Mouse (Mus musculus) neural tube, embryonic 12.5 days (tissue): ENCODE data around the gene Emc10. TPM values are rescaled to one million over a fixed set of nuclear protein-coding genes. Genes with fewer than 3 reads are reported as not detected.

ENCODE experiments used
- ATAC-seq: fragments of 200-750 bp; cut with Nextera tagmentation; 2 replicates; pipeline ENCODE4 v1.8.0; 2017; ENCODE audit warnings: low read depth, mild to moderate bottlenecking, moderate TSS enrichment, moderate library complexity; ENCODE audit not compliant: low FRiP score
- H3K27ac ChIP-seq: fragments of 300-500 bp; sonication (generic); 2 replicates; pipeline ENCODE4 v1.5.1; 2016
- H3K27me3 ChIP-seq: fragments of 300-500 bp; sonication (generic); replicated peaks from 2 replicates; pipeline ENCODE4 v1.6.1; 2016; ENCODE audit warnings: mild to moderate bottlenecking
- H3K36me3 ChIP-seq: fragments of 300-500 bp; sonication (generic); 2 replicates; pipeline ENCODE4 v1.6.1; 2016; ENCODE audit warnings: mild to moderate bottlenecking
- H3K4me1 ChIP-seq: fragments of 300-500 bp; sonication (generic); 2 replicates; pipeline ENCODE4 v1.6.1; 2016
- H3K4me2 ChIP-seq: fragments of 300-500 bp; sonication (generic); replicated peaks from 2 replicates; pipeline ENCODE4 v1.6.1; 2016; ENCODE audit warnings: mild to moderate bottlenecking
- H3K4me3 ChIP-seq: fragments of 300-500 bp; sonication (generic); 2 replicates; pipeline ENCODE4 v1.5.1; 2016
- H3K9ac ChIP-seq: fragments of 300-500 bp; sonication (generic); 2 replicates; pipeline ENCODE4 v1.6.1; 2016; ENCODE audit warnings: mild to moderate bottlenecking
- H3K9me3 ChIP-seq: fragments of 300-500 bp; sonication (generic); 2 replicates; pipeline ENCODE4 v1.6.1; 2016; ENCODE audit warnings: mild to moderate bottlenecking
- WGBS: fragments of 180-500 bp; shearing (Covaris S2); methylation state at CpG from one replicate; pipeline ENCODE4 v1.1.7; 2016; 5-methylcytosine and 5-hydroxymethylcytosine counted together
- microRNA-seq: library from miRNA; unstranded; fragments of <30 nt; microRNA quantifications from one replicate; pipeline ENCODE4, GENCODE M21; 2017
- polyA plus RNA-seq: library from polyadenylated mRNA; unstranded; fragments of >200 nt; fragmentation: Nextera tagmentation; extraction: Ambion mirVana; gene quantifications from 2 replicates; pipeline ENCODE4 v1.2.1, GENCODE M21; 2016

Gene Emc10
- polyA plus RNA-seq, 1 experiment from 2014 or later = 136 TPM

DNA sequence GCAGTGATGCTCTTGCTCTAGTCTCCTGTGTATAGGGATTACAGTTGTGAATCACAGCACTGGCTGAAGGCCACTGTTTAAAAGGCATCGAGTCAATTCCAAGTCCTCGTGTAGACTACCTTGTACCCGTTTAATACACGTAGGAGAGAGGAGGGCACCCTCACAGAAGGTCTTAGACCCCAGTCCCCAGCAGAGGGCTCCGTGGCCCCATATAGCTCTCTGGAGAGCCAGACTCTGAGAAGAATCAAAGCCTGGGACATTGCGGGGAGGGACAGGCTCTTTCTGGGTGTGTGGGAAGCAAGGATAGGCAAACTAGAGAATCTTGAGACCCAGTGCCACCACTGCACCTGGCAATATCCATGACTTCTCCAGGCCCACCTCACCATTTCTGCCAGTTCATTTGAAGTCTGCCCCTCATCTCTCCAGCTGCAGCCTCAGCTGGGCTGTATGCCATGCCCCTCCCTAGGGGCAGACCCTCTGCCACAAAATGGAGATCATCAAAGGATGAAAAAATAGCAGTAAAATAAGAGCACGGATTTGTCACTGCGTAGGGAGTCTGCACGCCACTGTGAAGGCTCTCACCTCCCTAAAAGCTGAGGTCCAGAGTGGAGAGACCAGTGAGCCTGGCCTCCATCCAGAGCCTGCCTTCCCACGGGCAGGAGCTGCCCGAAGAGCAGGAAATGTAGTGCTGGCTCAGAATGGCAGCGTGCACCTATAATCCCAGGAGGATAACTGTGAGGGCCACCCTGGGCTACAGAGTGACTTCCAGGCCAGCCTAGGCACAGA lies 50.1 kb downstream of the Emc10 start:
- 50% methylated on average over 12 of the region's 12 CpGs for WGBS
- peaks cover 49% of the 10 kb centered on the region for H3K4me1 ChIP-seq
- peaks cover 49% of the 10 kb centered on the region for H3K36me3 ChIP-seq
- no peak overlapping the region for H3K9ac ChIP-seq
- no peak overlapping the region for H3K4me3 ChIP-seq
- peak overlapping the region; percentile 88 for H3K4me2 ChIP-seq
- H3K9me3 ChIP-seq = no peaks in the 10 kb centered on the region
- 0 out of 2 replicates have a peak overlapping the region, but pooled peaks have one; percentile 6 for H3K27ac ChIP-seq
- H3K27me3 ChIP-seq = peaks cover 22% of the 10 kb centered on the region
- ATAC-seq = no peak

DNA sequence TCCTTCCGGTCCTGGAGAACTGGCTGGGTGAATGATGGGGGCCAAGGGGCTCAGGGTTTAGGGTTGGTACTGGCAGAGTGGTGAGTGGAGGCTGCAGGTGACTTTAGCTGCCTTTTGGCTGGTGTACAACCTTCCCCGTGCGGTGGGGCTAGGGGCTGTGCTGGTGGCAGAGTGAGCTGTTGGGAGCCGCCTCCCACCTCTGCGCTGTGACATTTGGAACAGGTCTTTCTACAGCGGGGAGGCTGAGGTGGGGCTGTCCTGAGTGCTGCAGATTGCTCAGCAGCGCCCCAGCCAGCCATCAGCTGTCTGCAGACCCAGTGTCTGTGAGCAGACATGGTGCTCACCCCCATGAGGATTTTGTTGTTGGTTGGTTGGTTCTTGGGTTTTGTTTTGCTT lies 50.8 kb downstream of the Emc10 start:
- Histone ChIP-seq H3K36me3 (peaks cover 49% of the 10 kb centered on the region), H3K9ac (peak overlapping the region; percentile 46; the same call in 1 of the 2 replicates), H3K4me2 (peak overlapping the region; percentile 88), H3K4me3 (peak overlapping the region; percentile 31), H3K4me1 (peaks cover 51% of the 10 kb centered on the region), H3K27ac (no peak overlapping the region), H3K27me3 (peaks cover 22% of the 10 kb centered on the region), H3K9me3 (no peaks in the 10 kb centered on the region)
- 19% methylated on average over 7 of the region's 7 CpGs for WGBS
- ATAC-seq = no peak

DNA sequence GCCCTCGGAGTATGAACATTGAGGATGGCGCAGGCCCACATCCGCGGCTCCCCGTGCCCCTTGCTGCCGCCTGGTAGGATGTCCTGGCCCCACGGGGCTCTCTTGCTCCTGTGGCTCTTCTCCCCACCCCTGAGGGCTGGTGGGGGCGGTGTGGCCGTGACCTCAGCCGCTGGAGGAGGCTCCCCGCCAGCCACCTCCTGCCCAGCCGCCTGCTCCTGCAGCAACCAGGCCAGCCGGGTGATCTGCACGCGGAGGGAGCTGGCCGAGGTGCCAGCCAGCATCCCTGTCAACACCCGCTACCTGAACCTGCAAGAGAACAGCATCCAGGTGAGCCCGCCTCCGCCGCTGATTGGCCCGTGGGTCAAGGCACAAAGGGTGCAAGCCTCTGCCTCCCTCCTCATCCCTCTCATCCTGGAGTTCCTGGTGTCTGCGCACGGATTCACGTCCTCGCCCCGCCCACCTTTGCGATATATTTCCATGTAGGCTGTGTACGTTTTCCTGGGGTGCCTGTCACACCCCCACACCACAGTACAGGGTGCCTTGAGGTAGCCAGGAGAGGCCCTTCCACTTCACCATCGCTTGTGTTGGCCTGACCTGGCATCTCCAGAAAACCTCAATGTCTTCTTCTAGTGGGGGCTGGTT lies 51.3 kb downstream of the Emc10 start:
- no peaks in the 10 kb centered on the region for H3K9me3 ChIP-seq

GRCm38 (mm10) chr7:44443268-44444173 lies 52.8 kb downstream of the Emc10 start:
- peak overlapping the region; percentile 49 for H3K4me3 ChIP-seq
- H3K9ac ChIP-seq = peak overlapping the region; percentile 85
- peaks cover 36% of the 10 kb centered on the region for H3K36me3 ChIP-seq
- ATAC-seq = peak; percentile 51
- H3K9me3 ChIP-seq = no peaks in the 10 kb centered on the region
- peak overlapping the region; percentile 88 for H3K4me2 ChIP-seq
- WGBS = 8% methylated on average over 20 of the region's 20 CpGs
- H3K4me1 ChIP-seq = peaks cover 44% of the 10 kb centered on the region
- peaks cover 22% of the 10 kb centered on the region for H3K27me3 ChIP-seq
- H3K27ac ChIP-seq = peak overlapping the region; percentile 89; the same call in 1 of the 2 replicates

More for the DNA sequence above, 51.3 kb downstream of the Emc10 start:
- Histone ChIP-seq H3K9ac (peak overlapping the region; percentile 46), H3K4me3 (peak overlapping the region; percentile 31), H3K4me1 (peaks cover 51% of the 10 kb centered on the region), H3K27ac (no peak overlapping the region), H3K4me2 (peak overlapping the region; percentile 88), H3K27me3 (peaks cover 22% of the 10 kb centered on the region), H3K36me3 (peaks cover 49% of the 10 kb centered on the region)
- WGBS = 14% methylated on average over 29 of the region's 29 CpGs
- no peak for ATAC-seq

DNA sequence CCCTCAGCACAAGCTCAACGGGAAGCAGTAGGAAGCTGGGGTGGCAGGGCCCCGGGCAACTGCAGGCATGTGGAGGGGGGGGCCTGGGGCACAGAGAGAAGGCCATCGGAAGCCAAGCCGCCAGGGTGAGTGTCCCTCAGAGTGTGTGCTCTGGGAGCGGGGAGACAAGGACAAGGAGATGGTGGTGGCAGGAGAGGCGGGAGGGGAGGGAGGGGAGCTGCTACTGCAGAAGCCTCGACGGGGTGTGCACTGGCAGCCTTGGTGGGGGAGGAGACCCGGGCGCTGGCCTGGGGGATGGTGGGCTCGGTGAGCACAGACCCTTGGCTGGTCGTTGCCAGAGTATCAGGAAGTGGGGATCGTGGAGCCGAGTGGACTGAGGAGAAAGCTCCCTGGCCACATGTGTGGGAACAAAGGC lies 53.9 kb downstream of the Emc10 start:
- Histone ChIP-seq H3K27me3 (peaks cover 22% of the 10 kb centered on the region), H3K27ac (peak overlapping the region; percentile 89), H3K9ac (peak overlapping the region; percentile 85), H3K4me3 (peak overlapping the region; percentile 49), H3K9me3 (no peaks in the 10 kb centered on the region), H3K4me1 (peaks cover 49% of the 10 kb centered on the region), H3K4me2 (peak overlapping the region; percentile 88), H3K36me3 (peaks cover 25% of the 10 kb centered on the region)
- ATAC-seq = peak; percentile 36
- WGBS = under 1% methylated on average over 14 of the region's 14 CpGs

GRCm38 (mm10) chr7:44441648-44442109 lies 54.6 kb downstream of the Emc10 start:
- ATAC-seq = peak; percentile 57
- peak overlapping the region; percentile 85 for H3K9ac ChIP-seq
- peaks cover 22% of the 10 kb centered on the region for H3K27me3 ChIP-seq
- peaks cover 45% of the 10 kb centered on the region for H3K4me1 ChIP-seq
- WGBS = 0% methylated on average over 14 of the region's 14 CpGs
- no peaks in the 10 kb centered on the region for H3K9me3 ChIP-seq
- H3K4me3 ChIP-seq = peak overlapping the region; percentile 49
- H3K27ac ChIP-seq = peak overlapping the region; percentile 89
- peak overlapping the region; percentile 88 for H3K4me2 ChIP-seq
- peaks cover 20% of the 10 kb centered on the region for H3K36me3 ChIP-seq

DNA sequence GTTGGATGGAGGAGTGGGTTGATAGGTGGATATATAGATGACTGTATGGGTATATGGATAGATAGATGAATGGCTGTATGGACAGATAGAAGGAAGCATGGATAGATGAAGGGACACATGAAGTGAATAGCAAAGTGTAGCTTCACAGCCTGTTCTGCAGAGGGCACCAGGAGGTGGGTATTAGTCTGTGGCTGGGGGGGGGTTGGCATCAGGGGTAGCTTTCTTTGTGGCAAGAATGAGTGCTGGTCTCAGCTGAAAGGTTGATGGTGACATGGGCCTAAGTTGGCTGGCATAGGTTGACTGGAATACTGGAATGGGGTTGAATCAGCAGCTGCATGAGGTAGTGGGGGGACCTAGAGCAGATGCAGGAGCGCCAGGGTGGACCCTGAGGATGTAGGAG lies 55.1 kb downstream of the Emc10 start:
- ATAC-seq = no peak
- Histone ChIP-seq H3K4me3 (peak overlapping the region; percentile 49; the same call in 1 of the 2 replicates), H3K4me2 (peak overlapping the region; percentile 88), H3K36me3 (peaks cover 16% of the 10 kb centered on the region), H3K9ac (peak overlapping the region; percentile 85), H3K27ac (peak overlapping the region; percentile 89; the same call in 1 of the 2 replicates), H3K9me3 (no peaks in the 10 kb centered on the region), H3K27me3 (peaks cover 22% of the 10 kb centered on the region), H3K4me1 (peaks cover 41% of the 10 kb centered on the region)
- 6% methylated on average over 1 of the region's 1 CpGs for WGBS

GRCm38 (mm10) chr7:44440479-44440878 lies 55.9 kb downstream of the Emc10 start:
- H3K9ac ChIP-seq = no peak overlapping the region
- no peak overlapping the region for H3K4me2 ChIP-seq

More at GRCm38 (mm10) chr7:44440479-44440878, 55.9 kb downstream of the Emc10 start:
- no peak for ATAC-seq
- peaks cover 20% of the 10 kb centered on the region for H3K27me3 ChIP-seq
- H3K36me3 ChIP-seq = peaks cover 10% of the 10 kb centered on the region
- no peaks in the 10 kb centered on the region for H3K9me3 ChIP-seq
- no peak overlapping the region for H3K27ac ChIP-seq
- peaks cover 35% of the 10 kb centered on the region for H3K4me1 ChIP-seq
- no peak overlapping the region for H3K4me3 ChIP-seq
- 90% methylated on average over 1 of the region's 1 CpGs for WGBS

Small RNA genes lying within 50 kb of the gene (microRNA-seq; reads per million reads assigned to microRNA genes)
- 0.66 reads per million for gene Mir7052
- gene Mir7053 = not detected

Other genes starting within 250 kb of the Emc10 start
- 0.83 and 1.3 TPM in 2 replicates for gene 1700028J19Rik, start 249.8 kb downstream of the Emc10 start, polyA plus RNA-seq
- 179 and 198 TPM in 2 replicates for gene 2410002F23Rik, start 249.8 kb downstream of the Emc10 start, polyA plus RNA-seq
- not detected in 2 replicates for gene Acp4, start 239.2 kb downstream of the Emc10 start, polyA plus RNA-seq
- gene Gm15517, start 235.1 kb downstream of the Emc10 start, polyA plus RNA-seq = not detected in 2 replicates
- 2.1 and 2.2 TPM in 2 replicates for gene Clec11a, start 189.6 kb downstream of the Emc10 start, polyA plus RNA-seq
- 12.6 and 14.4 TPM in 2 replicates for gene Shank1, start 186.3 kb downstream of the Emc10 start, polyA plus RNA-seq
- gene Syt3, start 112.4 kb downstream of the Emc10 start, polyA plus RNA-seq = 10.0 and 10.2 TPM in 2 replicates
- gene 1700008O03Rik, start 110.7 kb downstream of the Emc10 start, polyA plus RNA-seq = 1.0 and 1.1 TPM in 2 replicates
- 10.4 and 12.6 TPM in 2 replicates for gene Lrrc4b, start 67.5 kb downstream of the Emc10 start, polyA plus RNA-seq
- gene Aspdh, start 31.1 kb downstream of the Emc10 start, polyA plus RNA-seq = 1.3 and 3.8 TPM in 2 replicates
- 61.5 and 61.7 TPM in 2 replicates for gene Josd2, start 28.5 kb downstream of the Emc10 start, polyA plus RNA-seq
- gene Fam71e1, start 52 bp upstream of the Emc10 start, polyA plus RNA-seq = 26.3 and 28.1 TPM in 2 replicates
- gene Mybpc2, start 28.1 kb upstream of the Emc10 start, polyA plus RNA-seq = 0.11 and 0.14 TPM in 2 replicates
- gene Spib, start 35.5 kb upstream of the Emc10 start, polyA plus RNA-seq = 0.11 TPM in 1 of 2 replicates, not detected in the other
- 65.2 and 66.4 TPM in 2 replicates for gene Pold1, start 52.3 kb upstream of the Emc10 start, polyA plus RNA-seq
- 69.5 and 71.2 TPM in 2 replicates for gene Nr1h2, start 57.4 kb upstream of the Emc10 start, polyA plus RNA-seq
- gene Napsa, start 75.9 kb upstream of the Emc10 start, polyA plus RNA-seq = 0.74 and 1.5 TPM in 2 replicates
- 2.6 and 3.7 TPM in 2 replicates for gene Kcnc3, start 94.1 kb upstream of the Emc10 start, polyA plus RNA-seq
- gene Myh14, start 174.3 kb upstream of the Emc10 start, polyA plus RNA-seq = 2.5 and 3.4 TPM in 2 replicates
- gene Izumo2, start 212.2 kb upstream of the Emc10 start, polyA plus RNA-seq = not detected in 2 replicates